Mouse (Mus musculus) bone marrow macrophage, adult 2 months (primary cell): Measurements from ENCODE around the gene AI837181. TPM values are rescaled to one million over a fixed set of nuclear protein-coding genes. Genes with fewer than 3 reads are reported as not detected.

Source experiments
- H3K27ac ChIP-seq: 2 replicates; pipeline ENCODE4 v1.5.1; 2012; ENCODE audit warnings: low read depth, low read length; ENCODE audit not compliant: insufficient read depth
- H3K4me1 ChIP-seq: 2 replicates; pipeline ENCODE4 v1.6.1; 2012; ENCODE audit warnings: low read length; ENCODE audit not compliant: control insufficient read depth, insufficient read depth
- H3K4me3 ChIP-seq: 2 replicates; pipeline ENCODE4 v1.5.1; 2012; ENCODE audit warnings: mild to moderate bottlenecking, low read length, moderate library complexity; ENCODE audit not compliant: insufficient read depth
- CTCF ChIP-seq: IDR thresholded peaks from 2 replicates; pipeline ENCODE4 v1.5.1; 2012; ENCODE audit warnings: low read depth, mild to moderate bottlenecking, low read length, moderate library complexity
- POLR2A ChIP-seq: IDR thresholded peaks from 2 replicates; pipeline ENCODE4 v1.6.1; 2012; ENCODE audit warnings: mild to moderate bottlenecking, low read depth, low read length, borderline replicate concordance
- polyA plus RNA-seq: library from polyadenylated mRNA; stranded (reverse); fragments of >200 nt; gene quantifications from 2 replicates; pipeline ENCODE4 v1.2.4, GENCODE M21; 2012; ENCODE audit not compliant: missing spikeins, insufficient read depth, insufficient read length

AI837181 gene
- polyA plus RNA-seq, 1 experiment: 47.5 TPM

DNA sequence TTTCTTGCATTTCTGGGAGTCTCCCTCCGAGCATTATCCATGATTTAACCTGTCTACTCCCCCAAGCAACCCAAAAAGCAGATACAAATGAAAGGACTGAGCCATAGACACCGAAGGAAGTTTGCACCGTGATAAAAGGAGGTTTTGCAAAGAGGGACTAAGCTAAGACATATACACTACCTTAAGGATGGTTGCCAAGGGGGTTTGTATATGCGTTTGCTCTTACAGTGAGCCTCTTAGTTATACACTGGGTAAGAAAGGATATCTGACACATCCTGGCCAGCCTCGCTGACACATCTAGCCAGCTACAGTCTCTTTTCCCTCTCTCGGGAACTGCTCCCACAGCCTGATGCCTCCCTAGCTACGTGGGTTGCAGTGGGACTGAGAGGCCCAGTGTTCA is 9.0 kb downstream of the AI837181 start:
- Histone ChIP-seq H3K27ac (no peak overlapping the region), H3K4me3 (no peak overlapping the region), H3K4me1 (peaks cover 23% of the 10 kb centered on the region)
- TF ChIP-seq POLR2A (no peak), CTCF (no peak)

DNA sequence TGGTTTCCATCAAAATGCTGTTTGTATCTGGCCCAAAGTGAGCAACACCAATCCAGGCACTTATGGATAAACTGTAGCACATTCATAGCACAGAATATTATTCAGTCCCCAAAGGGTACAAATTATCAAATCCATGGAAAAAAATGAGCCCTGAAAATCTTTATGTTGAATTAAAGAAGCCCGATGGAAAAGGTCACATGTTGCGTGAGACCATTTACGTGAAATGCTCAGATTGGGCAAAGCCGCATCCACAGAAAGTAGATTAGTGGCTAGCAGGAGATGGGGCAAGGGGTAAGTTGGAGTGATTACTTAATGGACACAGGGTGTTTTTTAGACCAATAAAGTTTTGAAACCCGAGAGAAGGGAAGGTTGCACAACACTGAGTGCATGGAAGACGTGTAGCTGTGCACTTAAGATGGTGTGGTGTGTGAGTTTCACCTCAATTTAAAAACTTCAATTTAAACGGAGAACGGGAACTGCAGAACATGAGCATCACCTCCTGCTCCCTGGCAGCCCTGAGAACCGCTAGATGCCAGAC is 19.5 kb downstream of the AI837181 start:
- peaks cover 5% of the 10 kb centered on the region for H3K4me1 ChIP-seq
- no peak overlapping the region for H3K27ac ChIP-seq
- H3K4me3 ChIP-seq: no peak overlapping the region
- TF ChIP-seq POLR2A: no peak
- no peak for TF ChIP-seq CTCF

DNA sequence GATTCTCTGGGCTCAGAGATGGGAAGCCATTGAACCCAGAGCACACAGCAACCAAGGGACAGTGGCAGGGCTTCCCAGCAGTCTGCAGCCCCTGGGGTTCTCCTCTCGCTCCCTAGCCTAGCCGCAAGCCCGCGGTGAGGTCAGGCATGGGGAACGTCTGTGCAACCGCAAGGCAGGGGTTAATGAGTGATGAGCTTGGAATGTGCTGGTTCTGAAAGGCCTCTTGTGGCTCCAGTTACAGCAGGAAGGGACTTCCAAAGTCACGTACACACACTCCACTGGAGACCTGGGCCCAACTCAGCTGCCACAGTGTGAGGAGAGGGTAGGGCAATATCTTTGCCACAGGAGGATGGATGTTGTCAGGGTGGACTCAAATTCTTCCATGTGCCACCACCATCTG is 20.0 kb downstream of the AI837181 start:
- H3K4me3 ChIP-seq: no peak overlapping the region
- peaks cover 5% of the 10 kb centered on the region for H3K4me1 ChIP-seq
- TF ChIP-seq POLR2A: no peak
- TF ChIP-seq CTCF: no peak
- no peak overlapping the region for H3K27ac ChIP-seq

DNA sequence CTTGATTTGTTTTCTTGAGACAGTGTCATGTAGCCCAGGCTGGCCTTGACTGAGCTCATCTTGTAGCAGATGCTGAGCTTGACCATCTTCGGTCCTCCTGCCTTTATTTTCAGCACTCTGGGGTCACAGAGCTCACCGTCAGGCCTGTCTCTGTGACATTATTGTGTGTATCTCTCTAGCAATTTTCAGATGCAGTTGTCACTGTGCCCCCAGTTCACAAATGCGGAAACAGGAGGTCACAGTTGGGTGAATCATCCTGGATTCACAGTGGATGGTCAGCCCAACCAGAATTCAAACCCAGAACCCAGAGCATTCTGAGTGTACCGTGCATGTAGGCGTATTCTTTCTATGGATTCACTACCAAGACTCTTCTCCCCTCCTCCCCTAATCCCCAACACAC is 20.8 kb downstream of the AI837181 start:
- no peak for TF ChIP-seq CTCF
- no peak for TF ChIP-seq POLR2A
- H3K4me1 ChIP-seq: peaks cover 5% of the 10 kb centered on the region
- H3K27ac ChIP-seq: no peak overlapping the region
- H3K4me3 ChIP-seq: no peak overlapping the region

DNA sequence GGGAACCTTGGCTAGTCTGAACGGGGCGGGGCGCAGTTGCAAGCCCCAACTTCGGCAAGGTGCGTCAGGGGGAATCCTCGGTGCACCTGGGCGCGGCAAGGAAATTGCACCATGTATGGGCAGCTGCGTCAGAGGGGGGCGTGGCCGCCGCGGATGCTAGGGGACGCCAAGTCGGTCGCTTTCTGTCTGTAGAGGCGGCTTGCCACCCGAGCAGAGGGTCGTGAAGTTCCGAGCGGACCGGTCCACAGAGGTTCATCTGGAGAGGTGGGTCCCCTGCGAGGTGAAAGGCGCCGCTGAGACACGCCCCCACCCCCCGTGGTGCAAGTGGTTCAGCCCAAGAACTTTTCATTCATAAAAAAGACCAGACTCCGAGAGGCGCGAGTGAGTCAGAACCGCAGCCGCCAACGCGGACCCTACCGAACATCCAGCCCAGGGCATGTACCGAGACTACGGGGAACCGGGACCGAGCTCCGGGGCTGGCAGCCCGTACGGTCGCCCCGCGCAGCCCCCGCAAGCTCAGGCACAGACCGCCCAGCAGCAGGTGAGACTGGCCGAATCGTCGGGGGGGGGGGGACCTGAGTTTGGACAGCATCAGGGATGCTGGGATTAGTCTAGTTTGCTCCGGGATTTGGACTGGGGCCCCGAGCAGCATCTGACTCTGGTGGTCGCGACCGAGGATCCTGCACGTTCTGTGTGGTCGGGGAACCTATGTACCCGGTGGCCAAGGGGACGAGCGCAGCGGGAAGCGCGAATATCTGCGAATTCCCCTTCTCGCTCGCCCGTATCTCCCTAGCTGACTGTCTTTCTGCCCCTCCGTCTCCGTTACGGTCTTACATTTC is 22.8 kb downstream of the AI837181 start, which contains the start of gene Fosl1:
Fosl1 (plus strand) TSS at position 33 of the 839 bp plus-strand sequence.
- Histone ChIP-seq H3K4me1 (peaks cover 5% of the 10 kb centered on the region), H3K4me3 (peak within 1 kb of the TSS; percentile 73), H3K27ac (no peak within 1 kb of the TSS)
- TF ChIP-seq POLR2A (no peak), CTCF (no peak)

DNA sequence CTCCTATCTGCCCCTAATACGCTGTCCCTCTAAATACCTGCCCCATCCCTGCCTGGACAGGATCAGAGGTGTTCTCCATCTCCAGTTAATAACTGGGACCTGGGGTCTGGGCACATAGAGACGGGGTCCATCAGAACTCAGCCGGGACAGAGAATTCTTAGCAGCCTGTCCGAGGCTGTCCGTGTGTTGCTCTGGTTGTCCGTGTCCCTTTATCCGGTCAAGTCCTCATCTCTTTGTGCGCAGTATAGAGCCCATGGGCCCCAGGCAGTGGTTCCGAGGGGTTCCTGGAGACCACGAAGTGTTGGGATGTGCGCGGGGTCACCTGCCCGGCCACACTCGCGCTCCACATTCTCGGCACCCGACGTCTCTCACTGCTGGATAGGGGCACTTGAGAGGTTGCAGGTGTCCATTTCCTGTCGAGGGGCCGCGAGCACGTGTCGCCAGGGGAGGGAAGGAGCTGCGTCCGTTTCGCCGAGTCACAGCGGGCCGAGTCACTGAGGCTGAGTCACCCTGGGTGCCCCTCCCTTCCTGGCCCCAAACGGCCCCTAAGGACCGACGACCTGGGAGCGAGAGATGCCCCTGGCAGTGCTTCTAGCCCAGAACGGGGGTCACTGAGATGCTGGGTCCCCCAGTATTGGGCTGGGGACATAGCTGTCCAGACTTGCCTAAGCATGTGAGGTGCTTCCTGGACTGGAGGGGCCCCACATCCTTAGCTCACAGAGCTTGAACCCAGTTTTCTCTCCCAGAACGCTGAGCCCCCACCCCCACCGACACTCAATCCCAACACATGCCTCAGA is 23.6 kb downstream of the AI837181 start:
- TF ChIP-seq CTCF: no peak
- no peak for TF ChIP-seq POLR2A
- H3K4me1 ChIP-seq: peaks cover 5% of the 10 kb centered on the region
- no peak overlapping the region for H3K27ac ChIP-seq
- H3K4me3 ChIP-seq: peak overlapping the region; percentile 73

DNA sequence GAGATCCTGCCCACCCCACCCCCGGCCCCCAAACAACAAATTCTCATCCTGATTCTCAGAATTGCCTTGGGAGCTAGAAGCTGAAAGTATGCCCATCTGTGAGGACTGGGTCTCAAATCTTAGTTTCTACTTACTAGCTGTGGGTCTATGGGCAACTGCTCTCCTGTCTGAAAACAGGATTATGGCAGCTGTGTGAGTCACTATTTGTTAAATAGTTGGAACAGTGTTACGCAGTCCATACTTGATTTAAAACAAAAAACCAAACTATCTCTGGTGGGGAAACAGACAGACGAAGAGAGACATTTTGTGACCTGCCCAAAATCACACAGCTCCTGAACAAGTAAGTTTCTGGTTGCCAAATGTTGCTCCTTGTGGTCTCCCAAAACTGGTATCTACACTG is 24.7 kb downstream of the AI837181 start:
- Histone ChIP-seq H3K27ac (no peak overlapping the region), H3K4me3 (no peak overlapping the region), H3K4me1 (peaks cover 5% of the 10 kb centered on the region)
- no peak for TF ChIP-seq POLR2A
- no peak for TF ChIP-seq CTCF

DNA sequence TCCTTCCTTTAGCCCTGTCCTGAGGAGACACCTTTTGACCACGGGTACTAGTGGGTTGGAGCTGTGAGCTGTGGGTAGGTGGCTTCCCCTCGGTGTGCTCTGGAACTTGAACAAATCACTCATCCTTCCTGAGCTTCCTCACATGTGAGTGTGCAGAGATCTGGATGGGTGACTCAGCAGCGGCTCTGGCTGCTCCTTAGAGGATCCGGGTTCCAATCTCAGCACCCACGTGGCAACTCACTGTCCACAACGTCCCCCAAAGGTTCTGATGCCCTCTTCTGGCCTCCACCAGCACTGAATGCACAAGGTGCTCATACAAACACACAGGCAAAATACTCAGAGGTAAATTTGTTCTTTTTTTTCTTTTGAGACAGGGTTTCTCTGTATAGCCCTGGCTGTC is 26.8 kb downstream of the AI837181 start:
- Histone ChIP-seq H3K27ac (no peak overlapping the region), H3K4me3 (no peak overlapping the region), H3K4me1 (peaks cover 9% of the 10 kb centered on the region)
- TF ChIP-seq POLR2A: no peak
- TF ChIP-seq CTCF: no peak

DNA sequence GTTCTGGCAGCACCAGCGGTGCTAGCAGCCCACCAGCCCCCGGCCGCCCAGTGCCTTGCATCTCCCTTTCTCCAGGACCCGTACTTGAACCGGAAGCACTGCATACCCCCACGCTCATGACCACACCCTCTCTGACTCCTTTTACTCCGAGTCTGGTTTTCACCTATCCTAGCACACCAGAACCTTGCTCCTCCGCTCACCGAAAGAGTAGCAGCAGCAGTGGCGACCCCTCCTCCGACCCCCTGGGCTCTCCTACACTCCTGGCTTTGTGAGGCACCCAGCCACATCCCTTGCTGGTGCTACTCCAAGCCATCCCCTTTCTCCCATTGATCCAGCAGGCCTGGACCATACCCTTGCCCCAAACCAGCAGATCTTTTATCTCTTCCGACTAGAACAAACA is 30.1 kb downstream of the AI837181 start:
- Histone ChIP-seq H3K4me3 (no peak overlapping the region), H3K27ac (no peak overlapping the region), H3K4me1 (peaks cover 8% of the 10 kb centered on the region)
- TF ChIP-seq POLR2A (no peak), CTCF (no peak)

DNA sequence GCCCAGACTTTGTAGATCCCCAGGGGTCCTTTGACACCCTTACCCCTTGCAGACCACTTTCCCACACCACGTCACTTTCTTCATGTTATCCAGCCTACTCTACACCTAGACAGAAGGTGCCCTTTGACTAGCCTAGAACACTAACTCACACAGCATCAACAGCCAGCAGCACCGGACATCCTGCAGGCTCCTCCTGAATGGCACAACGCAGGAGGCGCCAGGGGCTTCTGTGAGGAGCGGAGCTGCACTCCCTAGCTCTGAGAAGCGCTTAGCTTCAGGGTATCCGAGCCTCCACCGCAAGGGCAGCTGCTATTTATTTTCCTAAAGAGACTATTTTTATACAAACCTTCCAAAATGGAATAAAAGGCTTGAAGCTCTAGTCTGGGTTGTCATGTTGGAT is 30.6 kb downstream of the AI837181 start:
- TF ChIP-seq CTCF: no peak
- no peak for TF ChIP-seq POLR2A
- Histone ChIP-seq H3K27ac (no peak overlapping the region), H3K4me1 (peaks cover 8% of the 10 kb centered on the region), H3K4me3 (no peak overlapping the region)
